Mouse (Mus musculus) liver, embryonic 14.5 days (tissue): Measurements from ENCODE around the gene Crebrf. TPM values are rescaled to one million over a fixed set of nuclear protein-coding genes. Genes with fewer than 3 reads are reported as not detected.

Experiments used
- ATAC-seq: fragments of 200-750 bp; cut with Nextera tagmentation; 2 replicates; pipeline ENCODE4 v1.8.0; 2017; ENCODE audit warnings: moderate number of reproducible peaks, mild to moderate bottlenecking, moderate library complexity; ENCODE audit not compliant: insufficient read depth
- DNase-seq, 3 experiments: peaks; one replicate each; pipeline ENCODE4 v3.0.0-alpha.2; 2012 to 2013; ENCODE audit warnings: low read depth in 3 of 3, low spot score in 3 of 3
- H3K27ac ChIP-seq: fragments of 300-500 bp; sonication (generic); 2 replicates; pipeline ENCODE4 v1.5.1; 2014; ENCODE audit warnings: moderate library complexity, mild to moderate bottlenecking, control low read depth, inconsistent platforms
- H3K27me3 ChIP-seq: fragments of 300-500 bp; sonication (generic); 2 replicates; pipeline ENCODE4 v1.6.1; 2014; ENCODE audit warnings: mild to moderate bottlenecking, low read length, moderate library complexity; ENCODE audit not compliant: control insufficient read depth, insufficient read depth
- H3K36me3 ChIP-seq: fragments of 300-500 bp; sonication (generic); replicated peaks from 2 replicates; pipeline ENCODE4 v1.6.1; 2014; ENCODE audit warnings: low read depth; ENCODE audit not compliant: control insufficient read depth, insufficient read depth
- H3K4me1 ChIP-seq, 2 experiments: fragments of 200-500 bp in 1 of 2; fragments of 300-500 bp in 1 of 2; sonication (generic) in 1 of 2; replicated peaks; 2 replicates each; pipeline ENCODE4 v1.6.1; 2012 to 2014; ENCODE audit warnings: antibody characterized with exemption in 1 of 2, inconsistent platforms in 1 of 2, low read length in 1 of 2; ENCODE audit not compliant: control insufficient read depth in 2 of 2, insufficient read depth in 2 of 2
- H3K4me2 ChIP-seq: fragments of 300-500 bp; sonication (generic); 2 replicates; pipeline ENCODE4 v1.6.1; 2014; ENCODE audit warnings: low read depth, mild to moderate bottlenecking, control low read depth, moderate library complexity
- H3K4me3 ChIP-seq, 2 experiments: fragments of 200-500 bp in 1 of 2; fragments of 300-500 bp in 1 of 2; sonication (generic) in 1 of 2; 2 replicates each; pipeline ENCODE4 v1.5.1; 2012 to 2014; ENCODE audit warnings: low read depth in 2 of 2, low read length in 2 of 2, mild to moderate bottlenecking in 2 of 2, control low read depth in 1 of 2, inconsistent platforms in 1 of 2, moderate library complexity in 1 of 2; ENCODE audit not compliant: insufficient read depth in 1 of 2
- H3K9ac ChIP-seq: fragments of 300-500 bp; sonication (generic); replicated peaks from 2 replicates; pipeline ENCODE4 v1.6.1; 2014; ENCODE audit warnings: mild to moderate bottlenecking, control low read depth, moderate library complexity
- H3K9me3 ChIP-seq: fragments of 300-500 bp; sonication (generic); 2 replicates; pipeline ENCODE4 v1.6.1; 2016; ENCODE audit warnings: low read length, mixed read lengths; ENCODE audit not compliant: control insufficient read depth
- CTCF ChIP-seq: IDR thresholded peaks from 2 replicates; pipeline ENCODE4 v1.5.1; 2016; ENCODE audit warnings: antibody characterized with exemption, low read depth, control low read depth
- EP300 ChIP-seq: IDR thresholded peaks from 2 replicates; pipeline ENCODE4 v1.6.1; 2016; ENCODE audit warnings: antibody characterized with exemption, low read depth
- WGBS: fragments of 180-500 bp; shearing (Covaris S2); extraction: QIAGEN DNeasy Blood & Tissue Kit; methylation state at CpG from one replicate; pipeline ENCODE4 v1.1.7; 2014; ENCODE audit not compliant: insufficient replicate concordance; 5-methylcytosine and 5-hydroxymethylcytosine counted together
- polyA plus RNA-seq, 2 experiments: library from polyadenylated mRNA; depleted of rRNA in 1 of 2; stranded (reverse) in 1 of 2; unstranded in 1 of 2; fragments of >200 nt; fragmentation: Nextera tagmentation in 1 of 2; extraction: Ambion mirVana in 1 of 2; gene quantifications; 2 replicates each; pipeline versions ENCODE4 v1.2.1 to v1.2.3; 2012 to 2014

Gene Crebrf
- polyA plus RNA-seq, 2 experiments: 1.3 to 2.8 TPM

DNA sequence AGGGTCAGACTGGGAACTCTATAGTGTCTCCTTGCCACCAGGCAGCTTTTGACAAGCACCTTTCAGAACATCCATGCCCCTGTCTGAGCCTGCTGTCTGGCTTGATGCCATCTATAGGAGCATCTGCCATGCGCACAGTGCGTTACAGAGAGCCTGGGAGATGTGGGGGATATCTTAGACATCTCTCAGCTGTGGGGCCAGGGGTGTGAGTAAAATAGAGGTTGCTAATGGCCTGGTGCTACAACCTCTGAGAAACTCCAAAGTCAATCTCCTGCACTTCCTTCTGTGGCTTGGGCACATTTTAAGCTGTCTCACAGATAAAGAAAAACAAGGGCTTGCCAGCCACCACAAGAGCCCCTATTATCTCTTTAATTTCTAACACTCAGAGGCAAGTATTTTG is 25.6 kb upstream of the Crebrf start:
- Histone ChIP-seq H3K27me3 (no peaks in the 10 kb centered on the region), H3K9me3 (no peaks in the 10 kb centered on the region)
- no peak for DNase-seq

DNA sequence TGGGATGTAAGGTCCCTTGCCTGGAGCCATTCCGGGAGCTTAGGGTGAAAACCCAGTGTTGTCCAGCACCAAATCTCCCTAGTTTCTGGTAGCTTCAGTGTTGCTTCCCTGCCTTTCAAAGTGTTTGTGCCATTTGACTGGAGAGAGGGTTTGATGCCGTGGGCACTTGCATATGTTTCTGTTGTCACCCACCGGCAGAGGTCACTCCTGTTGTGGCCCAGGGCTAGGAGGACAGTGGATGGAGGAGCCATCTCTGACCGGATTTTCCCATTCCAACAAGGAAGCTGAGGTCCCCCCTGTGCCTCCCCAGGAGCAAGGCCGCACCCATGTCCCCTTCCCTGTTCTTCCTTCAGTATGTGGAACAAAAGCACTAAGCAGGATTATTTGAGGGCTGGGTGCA is 25.2 kb upstream of the Crebrf start:
- no peak for DNase-seq
- no peak overlapping the region for H3K4me2 ChIP-seq
- ATAC-seq: no peak
- H3K36me3 ChIP-seq: 0 out of 2 replicates have a peak, but pooled peaks cover 2% of the 10 kb centered on the region
- WGBS: 77% methylated on average over 5 of the region's 5 CpGs
- TF ChIP-seq CTCF (no peak), EP300 (no peak)
- no peak overlapping the region for H3K4me3 ChIP-seq
- H3K27me3 ChIP-seq: no peaks in the 10 kb centered on the region
- H3K9ac ChIP-seq: no peak overlapping the region
- H3K27ac ChIP-seq: no peak overlapping the region
- no peaks in the 10 kb centered on the region for H3K9me3 ChIP-seq
- peaks cover 0 to 4% of the 10 kb centered on the region in 2 experiments; a peak in 1 of 4 replicates for H3K4me1 ChIP-seq

More for the DNA sequence above, 25.6 kb upstream of the Crebrf start:
- no peak overlapping the region for H3K4me3 ChIP-seq
- no peaks in the 10 kb centered on the region for H3K36me3 ChIP-seq
- no peak for TF ChIP-seq EP300
- no peak for TF ChIP-seq CTCF
- no peak for ATAC-seq
- no peak overlapping the region for H3K9ac ChIP-seq
- peaks cover 0 to 4% of the 10 kb centered on the region in 2 experiments; a peak in 1 of 4 replicates for H3K4me1 ChIP-seq
- H3K4me2 ChIP-seq: no peak overlapping the region
- H3K27ac ChIP-seq: no peak overlapping the region
- 44% methylated on average over 2 of the region's 2 CpGs for WGBS

DNA sequence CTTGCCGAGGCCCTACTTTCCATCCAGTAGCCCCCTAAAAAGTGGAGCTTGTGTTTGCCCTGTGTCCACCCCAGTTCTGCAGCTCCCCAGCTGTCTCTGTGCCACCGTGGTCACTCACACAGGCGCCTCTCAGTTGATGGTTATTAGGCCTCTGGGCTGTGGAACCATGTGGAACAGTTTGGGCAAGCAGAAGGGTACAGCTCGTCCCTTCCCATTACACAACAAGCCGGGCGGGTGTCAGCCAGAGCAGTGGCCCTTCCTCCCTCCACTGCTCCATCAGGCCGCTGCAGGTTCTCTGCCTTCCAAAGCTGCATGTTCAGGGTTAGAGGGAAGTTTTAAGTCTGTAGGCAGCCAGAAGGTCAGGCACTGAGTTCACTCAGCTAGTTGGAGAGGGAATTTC is 24.3 kb upstream of the Crebrf start:
- DNase-seq (no peak), ATAC-seq (no peak)
- Histone ChIP-seq H3K9ac (no peak overlapping the region), H3K9me3 (no peaks in the 10 kb centered on the region), H3K27me3 (no peaks in the 10 kb centered on the region), H3K4me1 (peaks cover 0 to 4% of the 10 kb centered on the region in 2 experiments; a peak in 1 of 4 replicates), H3K4me2 (no peak overlapping the region), H3K36me3 (peaks cover 6% of the 10 kb centered on the region), H3K27ac (no peak overlapping the region), H3K4me3 (no peak overlapping the region)
- no peak for TF ChIP-seq CTCF
- TF ChIP-seq EP300: no peak
- 71% methylated on average over 7 of the region's 7 CpGs for WGBS

DNA sequence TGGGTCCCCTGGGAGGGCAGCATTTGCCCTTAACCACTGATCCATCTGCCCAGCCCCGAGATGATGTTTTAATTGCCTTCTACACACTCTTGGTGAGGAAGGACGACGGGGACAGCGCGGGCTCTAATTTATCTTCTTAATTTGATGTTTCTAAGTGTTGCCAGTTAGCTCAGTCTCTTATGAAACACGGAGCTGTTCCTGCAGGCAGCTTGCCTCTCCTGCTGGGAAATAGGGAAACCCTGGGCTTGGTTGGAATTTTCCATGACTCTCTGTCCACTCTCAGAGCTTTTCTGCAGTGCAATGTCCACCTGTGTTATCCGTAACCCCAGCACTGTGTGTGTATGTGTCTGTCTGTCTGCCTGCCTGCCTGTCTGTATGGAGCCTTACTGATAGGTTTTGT is 22.0 kb upstream of the Crebrf start:
- ATAC-seq: no peak
- no peak overlapping the region for H3K4me2 ChIP-seq
- TF ChIP-seq EP300 (no peak), CTCF (no peak)

DNA sequence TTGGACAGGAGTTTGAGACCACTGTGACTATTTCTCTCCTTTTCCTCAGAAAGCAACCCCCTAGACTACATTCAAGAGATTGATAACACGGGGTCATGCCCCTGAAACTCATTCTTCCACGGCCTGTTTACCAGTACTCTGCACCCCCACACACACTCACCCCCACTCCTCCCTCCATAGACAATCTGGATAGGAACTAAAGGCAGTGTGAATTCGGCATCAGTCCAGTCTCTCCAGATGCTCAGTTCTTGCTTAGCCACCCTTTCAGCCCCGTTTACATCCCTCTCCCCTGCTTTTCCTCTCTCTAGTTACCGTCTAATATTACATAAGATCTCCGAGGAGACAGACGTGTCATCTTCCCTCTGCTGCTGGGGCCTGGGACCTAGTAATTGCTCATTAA is 21.3 kb upstream of the Crebrf start:
- no peak for TF ChIP-seq EP300
- no peak for TF ChIP-seq CTCF
- WGBS: 68% methylated on average over 7 of the region's 7 CpGs
- peaks cover 17% of the 10 kb centered on the region for H3K36me3 ChIP-seq
- no peak for ATAC-seq
- H3K27ac ChIP-seq: no peak overlapping the region
- no peak overlapping the region for H3K4me2 ChIP-seq
- no peaks in the 10 kb centered on the region for H3K27me3 ChIP-seq
- H3K4me3 ChIP-seq: no peak overlapping the region
- H3K9ac ChIP-seq: no peak overlapping the region
- H3K4me1 ChIP-seq: 0 out of 4 replicates have a peak, but pooled peaks cover 0 to 2% of the 10 kb centered on the region in 2 experiments
- H3K9me3 ChIP-seq: no peaks in the 10 kb centered on the region
- no peak for DNase-seq

More for the DNA sequence above, 22.0 kb upstream of the Crebrf start:
- Histone ChIP-seq H3K9ac (no peak overlapping the region), H3K4me1 (0 out of 4 replicates have a peak, but pooled peaks cover 0 to 2% of the 10 kb centered on the region in 2 experiments), H3K4me3 (no peak overlapping the region), H3K36me3 (peaks cover 13% of the 10 kb centered on the region), H3K27ac (no peak overlapping the region), H3K9me3 (no peaks in the 10 kb centered on the region), H3K27me3 (no peaks in the 10 kb centered on the region)
- 78% methylated on average over 7 of the region's 7 CpGs for WGBS
- no peak for DNase-seq
